Mouse (Mus musculus): ENCODE measurements around the gene Gm49388.

The Gm49388 gene

GRCm38 (mm10) chr7:127840886-127841285 is 55.5 kb downstream of the Gm49388 start:
- DNase-seq (ENCODE audit: low read depth, low spot score), result peak; percentile 93

GRCm38 (mm10) chr7:127841340-127842000 is 56.1 kb downstream of the Gm49388 start:
- DNase-seq (ENCODE audit: low read depth, low spot score), result peak; percentile 99

GRCm38 (mm10) chr7:127842001-127842718 is 56.8 kb downstream of the Gm49388 start:
- peak; percentile 94 for DNase-seq (ENCODE audit: low read depth, low spot score)

- no peak for DNase-seq (ENCODE audit: low read depth, low spot score)
These were observed 64.8 kb downstream of the Gm49388 start for GRCm38 (mm10) chr7:127849973-127850875.

- DNase-seq (ENCODE audit: low read depth, low spot score), result no peak
These were observed 65.5 kb downstream of the Gm49388 start for GRCm38 (mm10) chr7:127850906-127851305.

All from brain, adult 2 months (tissue).